In genomic region chr17:90627395-90627794, GRCm38 (mm10) we compare ENCODE assay signal across 25 mouse cellular contexts.
DNase-seq lines count a peak whose midpoint lies in the region; ATAC-seq lines count a peak whose summit lies in the region.
"Had no signal": no experiment of that assay in that cellular context is flagged by ENCODE, and none has a peak within 500 bp of the region (broad histone marks: within the 10 kb centered on the region; RNA-seq: fewer than 3 reads in every experiment).

No protein-coding gene starts in this region.

- no peak overlapping the region for H3K9ac ChIP-seq in liver, embryonic 12.5 days
- H3K9ac ChIP-seq in intestine, embryonic 16.5 days (ENCODE audit: low read depth, low read length): no peak overlapping the region
- H3K9ac ChIP-seq: embryonic facial prominence, embryonic 12.5 days; embryonic facial prominence, embryonic 15.5 days; forebrain, postnatal 0 days; hindbrain, embryonic 12.5 days; hindbrain, embryonic 15.5 days; intestine, embryonic 15.5 days had no signal

- H3K27ac ChIP-seq in liver, embryonic 12.5 days: no peak overlapping the region
- H3K27ac ChIP-seq in intestine, embryonic 16.5 days (ENCODE audit: low read length): no peak overlapping the region
- H3K27ac ChIP-seq: embryonic facial prominence, embryonic 12.5 days; embryonic facial prominence, embryonic 15.5 days; gastrocnemius, adult 2 months; hindbrain, embryonic 12.5 days; hindbrain, embryonic 15.5 days; intestine, embryonic 15.5 days had no signal

- peak; percentile 26 for DNase-seq in cerebellum, adult 11 months
- no peak for DNase-seq in cerebellum, postnatal 36 days
- DNase-seq in brain, adult 2 months (ENCODE audit: low read depth, low spot score): peak; percentile 94
- peak; percentile 51 for DNase-seq in cerebellum, adult 11-12 months
- peak; percentile 93 for DNase-seq in cerebellum, adult 9-10 months
- no peak for DNase-seq in c-Kit-positive CD71-positive TER-119-positive erythroid progenitor cells, embryonic 14.5 days (ENCODE audit: low spot score)
- DNase-seq: adrenal gland, postnatal 10 days; adrenal gland, postnatal 36 days; B cell, adult 2 months; forebrain, postnatal 0 days; gastrocnemius, adult 2 months; gastrocnemius, postnatal 14 days; heart, adult 11 months; kidney, adult 18-20 months had no signal

- H3K9me3 ChIP-seq in liver, embryonic 12.5 days (replicated peaks): no peaks in the 10 kb centered on the region
- no peaks in the 10 kb centered on the region for H3K9me3 ChIP-seq in intestine, embryonic 16.5 days (ENCODE audit: control insufficient read depth, low read length)
- H3K9me3 ChIP-seq: embryonic facial prominence, embryonic 12.5 days; embryonic facial prominence, embryonic 15.5 days; hindbrain, embryonic 12.5 days; hindbrain, embryonic 15.5 days; intestine, embryonic 15.5 days had no signal

- H3K4me2 ChIP-seq in liver, embryonic 12.5 days: no peak overlapping the region
- no peak overlapping the region for H3K4me2 ChIP-seq in intestine, embryonic 16.5 days (ENCODE audit: low read depth, low read length)
- H3K4me2 ChIP-seq: embryonic facial prominence, embryonic 12.5 days; embryonic facial prominence, embryonic 15.5 days; heart, embryonic 11.5 days; hindbrain, embryonic 12.5 days; hindbrain, embryonic 15.5 days; intestine, embryonic 15.5 days had no signal

- no peak overlapping the region for H3K4me3 ChIP-seq in liver, embryonic 12.5 days
- no peak overlapping the region for H3K4me3 ChIP-seq in intestine, embryonic 16.5 days (ENCODE audit: low read length)
- H3K4me3 ChIP-seq: embryonic facial prominence, embryonic 12.5 days; embryonic facial prominence, embryonic 15.5 days; gastrocnemius, adult 2 months; hindbrain, embryonic 12.5 days; hindbrain, embryonic 15.5 days; intestine, embryonic 15.5 days had no signal

- no peaks in the 10 kb centered on the region for H3K36me3 ChIP-seq in liver, embryonic 12.5 days
- no peaks in the 10 kb centered on the region for H3K36me3 ChIP-seq in intestine, embryonic 16.5 days (ENCODE audit: control insufficient read depth, insufficient read depth, low read length)
- H3K36me3 ChIP-seq: embryonic facial prominence, embryonic 12.5 days; embryonic facial prominence, embryonic 15.5 days; G1E; hindbrain, embryonic 12.5 days; hindbrain, embryonic 15.5 days; intestine, embryonic 15.5 days had no signal

- no peaks in the 10 kb centered on the region for H3K27me3 ChIP-seq in liver, embryonic 12.5 days (replicated peaks)
- H3K27me3 ChIP-seq in intestine, embryonic 16.5 days (replicated peaks; ENCODE audit: control insufficient read depth, insufficient read depth, low read length): no peaks in the 10 kb centered on the region
- H3K27me3 ChIP-seq: CH12.LX; embryonic facial prominence, embryonic 12.5 days; embryonic facial prominence, embryonic 15.5 days; hindbrain, embryonic 12.5 days; hindbrain, embryonic 15.5 days; intestine, embryonic 15.5 days had no signal

- WGBS in liver, embryonic 12.5 days (ENCODE audit: insufficient replicate concordance): 65% methylated on average over 3 of the region's 3 CpGs
- 66% methylated on average over 3 of the region's 3 CpGs for WGBS in intestine, embryonic 16.5 days

- no peaks in the 10 kb centered on the region for H3K4me1 ChIP-seq in liver, embryonic 12.5 days
- no peaks in the 10 kb centered on the region for H3K4me1 ChIP-seq in intestine, embryonic 16.5 days (ENCODE audit: control insufficient read depth, insufficient read depth, low read length)
- H3K4me1 ChIP-seq: embryonic facial prominence, embryonic 12.5 days; embryonic facial prominence, embryonic 15.5 days; intestine, embryonic 15.5 days had no signal

- no peak for ATAC-seq in liver, embryonic 12.5 days
- ATAC-seq in intestine, embryonic 16.5 days: no peak
- ATAC-seq: intestine, embryonic 15.5 days; Patski had no signal

Comparison
In these comparisons a context has a peak if more than half of its experiments do, and no peak if none do; other contexts are left out.
1. DNase-seq: peak in cerebellum, adult 11 months (single experiment), brain, adult 2 months (single experiment), cerebellum, adult 11-12 months (single experiment) and cerebellum, adult 9-10 months (single experiment); none in cerebellum, postnatal 36 days (0 of 2) and c-Kit-positive CD71-positive TER-119-positive erythroid progenitor cells, embryonic 14.5 days (single experiment).